Mouse (Mus musculus) embryonic facial prominence, embryonic 14.5 days (tissue): Measurements from ENCODE around the gene Csnk1g2. TPM values are rescaled to one million over a fixed set of nuclear protein-coding genes. Genes with fewer than 3 reads are reported as not detected.
"Not testable (repeated sequence)": the region's sequence is repeated elsewhere in the genome, so short reads cannot be mapped to it uniquely, and the experiment has no call there.

Experiments used
- ATAC-seq: fragments of 200-750 bp; cut with Nextera tagmentation; 2 replicates; pipeline ENCODE4 v1.8.0; 2017; ENCODE audit warnings: low read depth, moderate number of reproducible peaks, moderate TSS enrichment
- DNase-seq: peaks from one replicate; pipeline ENCODE4 v3.0.0-alpha.2; 2015; ENCODE audit warnings: low spot score
- H3K27ac ChIP-seq: fragments of 300-500 bp; sonication (generic); replicated peaks from 2 replicates; pipeline ENCODE4 v1.5.1; 2014; ENCODE audit warnings: low read depth, mild to moderate bottlenecking, low read length, moderate library complexity
- H3K27me3 ChIP-seq: fragments of 300-500 bp; sonication (generic); replicated peaks from 2 replicates; pipeline ENCODE4 v1.6.1; 2014; ENCODE audit warnings: low read length; ENCODE audit not compliant: control insufficient read depth, insufficient read depth
- H3K36me3 ChIP-seq: fragments of 300-500 bp; sonication (generic); 2 replicates; pipeline ENCODE4 v1.6.1; 2014; ENCODE audit warnings: low read length, mixed read lengths; ENCODE audit not compliant: control insufficient read depth, insufficient read depth
- H3K4me1 ChIP-seq: fragments of 300-500 bp; sonication (generic); 2 replicates; pipeline ENCODE4 v1.6.1; 2014; ENCODE audit warnings: antibody characterized with exemption, low read length; ENCODE audit not compliant: control insufficient read depth, insufficient read depth
- H3K4me2 ChIP-seq: fragments of 300-500 bp; sonication (generic); 2 replicates; pipeline ENCODE4 v1.6.1; 2014; ENCODE audit warnings: low read depth, mild to moderate bottlenecking, low read length, moderate library complexity, mixed read lengths
- H3K4me3 ChIP-seq: fragments of 300-500 bp; sonication (generic); 2 replicates; pipeline ENCODE4 v1.5.1; 2014; ENCODE audit warnings: low read depth, mild to moderate bottlenecking, low read length
- H3K9ac ChIP-seq: fragments of 300-500 bp; sonication (generic); 2 replicates; pipeline ENCODE4 v1.6.1; 2014; ENCODE audit warnings: low read depth, mild to moderate bottlenecking, low read length, moderate library complexity, mixed read lengths
- H3K9me3 ChIP-seq: fragments of 300-500 bp; sonication (generic); 2 replicates; pipeline ENCODE4 v1.6.1; 2016; ENCODE audit warnings: low read length; ENCODE audit not compliant: control insufficient read depth
- WGBS: fragments of 180-500 bp; shearing (Covaris S2); extraction: QIAGEN DNeasy Blood & Tissue Kit; methylation state at CpG from one replicate; pipeline ENCODE4 v1.1.7; 2014; 5-methylcytosine and 5-hydroxymethylcytosine counted together
- polyA plus RNA-seq: library from polyadenylated mRNA; unstranded; fragments of >200 nt; fragmentation: Nextera tagmentation; extraction: Ambion mirVana; gene quantifications from 2 replicates; pipeline ENCODE4 v1.2.1, GENCODE M21; 2014

Csnk1g2 gene
- polyA plus RNA-seq, 1 experiment from 2014 or later, result 104 TPM

DNA sequence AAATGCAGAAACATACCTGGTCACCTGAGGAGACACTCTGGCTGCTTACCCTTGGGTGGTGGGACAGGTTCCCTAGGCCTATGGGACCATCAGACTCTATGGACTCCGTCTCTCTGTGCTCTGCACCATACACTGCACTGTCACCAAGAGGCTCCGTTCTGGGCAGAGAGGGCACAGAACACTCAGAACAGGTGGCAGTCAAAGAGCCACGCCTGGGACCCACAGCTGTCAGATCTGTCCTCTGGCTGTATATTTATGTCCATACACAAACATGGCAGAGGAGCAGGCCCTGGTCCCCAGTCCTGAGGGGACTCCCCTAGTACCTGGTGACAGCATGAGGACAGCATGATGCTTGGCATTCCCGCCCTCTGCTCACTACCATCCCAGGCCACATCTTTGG, 3.1 kb downstream of the Csnk1g2 start:
- no peak overlapping the region for H3K27ac ChIP-seq
- no peak overlapping the region for H3K4me3 ChIP-seq
- no peak for ATAC-seq
- WGBS, result 84% methylated on average over 4 of the region's 4 CpGs
- peaks cover 23% of the 10 kb centered on the region for H3K4me1 ChIP-seq
- no peaks in the 10 kb centered on the region for H3K9me3 ChIP-seq
- H3K9ac ChIP-seq, result no peak overlapping the region
- DNase-seq, result no peak
- no peaks in the 10 kb centered on the region for H3K36me3 ChIP-seq
- H3K4me2 ChIP-seq, result no peak overlapping the region
- H3K27me3 ChIP-seq, result no peaks in the 10 kb centered on the region

DNA sequence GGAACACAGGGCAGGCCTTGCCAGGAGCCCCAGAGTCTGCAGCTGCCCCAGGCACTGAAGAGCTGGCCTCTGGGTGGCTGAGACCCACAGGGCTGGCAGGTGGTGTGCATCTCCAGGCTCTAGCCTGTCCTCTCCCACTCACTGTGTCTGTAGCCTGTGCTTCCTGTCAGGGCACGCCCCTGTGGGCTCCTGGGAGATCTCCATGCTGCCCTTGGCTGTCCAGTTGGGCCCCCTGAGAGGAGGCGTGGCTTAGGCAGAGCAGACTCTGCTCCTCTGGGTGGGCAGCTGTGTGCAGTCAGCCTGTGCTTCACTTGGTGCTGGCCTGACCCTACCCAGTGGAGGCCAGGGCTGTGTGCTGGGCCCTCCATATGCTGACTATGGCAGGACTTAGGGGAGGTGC, 5.0 kb downstream of the Csnk1g2 start:
- DNase-seq, result peak; percentile 42
- Histone ChIP-seq H3K4me3 (no peak overlapping the region), H3K4me2 (no peak overlapping the region), H3K9me3 (no peaks in the 10 kb centered on the region), H3K36me3 (0 out of 2 replicates have a peak, but pooled peaks cover 4% of the 10 kb centered on the region), H3K4me1 (peaks cover 19% of the 10 kb centered on the region), H3K9ac (0 out of 2 replicates have a peak overlapping the region, but pooled peaks have one; percentile 25), H3K27me3 (no peaks in the 10 kb centered on the region), H3K27ac (no peak overlapping the region)
- WGBS, result 69% methylated on average over 2 of the region's 2 CpGs
- peak; percentile 20; the same call in 1 of the 2 replicates for ATAC-seq

DNA sequence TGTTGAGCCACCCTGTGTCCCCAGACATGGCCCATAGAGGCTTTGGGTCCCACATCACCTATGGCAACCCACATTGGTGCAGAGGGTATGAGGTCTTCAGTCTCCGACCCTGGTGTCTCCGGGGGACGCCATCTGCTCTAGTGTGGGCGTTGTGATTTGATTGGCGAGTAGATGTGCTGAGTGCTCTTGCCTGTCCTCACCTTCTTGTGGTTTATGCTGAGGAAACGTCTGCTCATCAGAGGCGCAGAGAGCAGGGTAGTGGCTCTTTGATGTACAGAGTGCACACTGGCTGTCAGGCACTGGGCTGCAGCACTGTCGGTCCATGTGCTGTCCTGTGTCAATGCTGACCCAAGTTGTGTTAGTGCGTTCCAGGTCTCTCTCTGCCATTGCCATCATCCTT, 6.3 kb downstream of the Csnk1g2 start:
- Histone ChIP-seq H3K4me1 (peaks cover 11% of the 10 kb centered on the region), H3K27ac (no peak overlapping the region), H3K9ac (no peak overlapping the region), H3K9me3 (no peaks in the 10 kb centered on the region), H3K27me3 (no peaks in the 10 kb centered on the region), H3K4me3 (no peak overlapping the region), H3K4me2 (no peak overlapping the region), H3K36me3 (peaks cover 7% of the 10 kb centered on the region; the same call in 1 of the 2 replicates)
- 73% methylated on average over 9 of the region's 9 CpGs for WGBS
- DNase-seq (no peak), ATAC-seq (no peak)

DNA sequence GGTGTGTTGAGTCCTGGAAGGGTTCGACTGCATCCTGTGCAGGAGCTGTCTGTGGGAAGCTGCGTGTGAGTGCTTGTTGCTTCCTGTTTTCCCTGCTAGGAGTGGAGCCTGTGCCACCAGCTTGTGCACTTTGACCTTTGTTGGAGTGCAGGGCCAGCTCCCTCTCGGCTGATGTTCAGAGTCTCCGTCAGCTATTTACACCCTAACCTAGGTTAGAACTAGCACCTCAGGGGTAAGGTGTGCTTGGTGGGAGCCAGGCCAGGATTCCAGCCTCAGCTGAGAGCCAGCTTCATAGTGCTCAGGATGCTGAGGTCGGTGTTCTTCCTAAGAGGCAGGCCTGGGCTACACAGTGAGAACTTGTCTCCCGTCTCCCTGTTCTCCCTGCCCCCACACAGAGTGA, 12.7 kb downstream of the Csnk1g2 start:
- H3K27ac ChIP-seq, result no peak overlapping the region
- no peaks in the 10 kb centered on the region for H3K27me3 ChIP-seq
- no peak overlapping the region for H3K4me3 ChIP-seq
- H3K36me3 ChIP-seq, result peaks cover 71% of the 10 kb centered on the region
- DNase-seq (no peak), ATAC-seq (no peak)
- H3K9me3 ChIP-seq, result no peaks in the 10 kb centered on the region
- 77% methylated on average over 6 of the region's 6 CpGs for WGBS
- no peak overlapping the region for H3K9ac ChIP-seq
- no peaks in the 10 kb centered on the region for H3K4me1 ChIP-seq
- H3K4me2 ChIP-seq, result no peak overlapping the region

DNA sequence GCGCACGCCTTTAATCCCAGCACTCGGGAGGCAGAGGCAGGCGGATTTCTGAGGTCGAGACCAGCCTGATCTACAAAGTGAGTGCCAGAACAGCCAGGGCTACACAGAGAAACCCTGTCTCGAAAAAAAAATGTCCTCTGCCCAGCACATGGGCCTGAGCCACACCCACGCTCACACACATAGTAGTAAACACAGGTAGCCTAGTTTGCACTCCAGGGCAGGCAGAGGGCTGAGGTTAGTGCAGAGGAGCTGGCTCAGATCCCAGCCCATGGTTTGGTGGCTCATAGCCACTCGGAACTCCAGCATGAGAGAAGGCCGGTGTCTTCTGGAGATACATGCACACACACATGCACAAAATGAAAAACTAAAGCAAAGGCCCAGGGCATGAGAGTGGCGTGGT, 24.3 kb downstream of the Csnk1g2 start:
- no peaks in the 10 kb centered on the region for H3K9me3 ChIP-seq
- DNase-seq, result no peak
- H3K4me3 ChIP-seq, result no peak overlapping the region
- H3K4me1 ChIP-seq, result no peaks in the 10 kb centered on the region
- H3K27me3 ChIP-seq, result no peaks in the 10 kb centered on the region
- H3K27ac ChIP-seq, result no peak overlapping the region; the same call in 1 of the 2 replicates
- no peak overlapping the region for H3K4me2 ChIP-seq
- H3K36me3 ChIP-seq, result peaks cover 74% of the 10 kb centered on the region
- WGBS, result 89% methylated on average over 8 of the region's 10 CpGs
- ATAC-seq, result no peak
- no peak overlapping the region for H3K9ac ChIP-seq

DNA sequence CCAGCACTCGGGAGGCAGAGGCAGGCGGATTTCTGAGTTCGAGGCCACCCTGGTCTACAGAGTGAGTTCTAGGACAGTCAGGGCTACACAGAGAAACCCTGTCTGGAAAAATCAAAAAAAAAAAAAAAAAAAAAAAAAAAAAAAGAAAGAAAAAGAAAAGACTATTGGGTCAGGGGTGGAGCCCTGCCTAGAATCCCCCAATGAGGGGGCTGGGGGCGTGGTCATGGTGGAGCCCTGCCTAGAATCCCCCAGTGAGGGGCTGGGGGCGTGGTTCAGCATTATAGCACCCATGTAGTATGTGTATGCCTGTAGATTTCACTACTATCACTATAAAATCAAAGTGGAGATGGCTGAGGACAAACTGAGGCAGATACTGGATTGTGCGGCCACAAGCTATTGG, 27.3 kb downstream of the Csnk1g2 start:
- not testable (repeated sequence) for DNase-seq, H3K27ac ChIP-seq, H3K4me2 ChIP-seq, H3K9me3 ChIP-seq, H3K9ac ChIP-seq, H3K27me3 ChIP-seq, ATAC-seq, H3K4me3 ChIP-seq, H3K4me1 ChIP-seq
- H3K36me3 ChIP-seq, result peaks cover 52% of the 10 kb centered on the region
- 90% methylated on average over 6 of the region's 6 CpGs for WGBS

DNA sequence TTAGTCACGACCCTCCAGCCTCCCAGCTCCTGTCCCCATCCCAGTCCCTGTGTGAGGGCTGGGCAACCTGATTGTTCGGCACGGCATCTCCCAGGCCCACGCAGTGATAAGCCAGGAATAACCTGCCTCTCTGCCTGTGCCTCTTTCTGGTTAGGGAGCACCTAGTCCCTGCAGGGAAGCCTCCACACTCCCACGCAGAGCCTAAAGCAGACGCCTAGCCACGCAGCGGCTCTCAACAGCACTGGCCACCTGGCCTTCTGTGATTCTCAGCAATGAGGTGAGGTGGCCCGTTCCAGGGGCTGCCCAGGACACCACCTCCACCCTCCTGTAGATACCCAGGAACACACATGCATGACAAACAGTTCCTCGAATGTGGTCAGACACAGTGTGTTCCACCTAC, 27.8 kb downstream of the Csnk1g2 start:
- no peak overlapping the region for H3K27ac ChIP-seq
- H3K36me3 ChIP-seq, result peaks cover 47% of the 10 kb centered on the region
- no peak overlapping the region for H3K4me3 ChIP-seq
- no peak overlapping the region for H3K9ac ChIP-seq
- no peak overlapping the region for H3K4me2 ChIP-seq
- 98% methylated on average over 10 of the region's 10 CpGs for WGBS
- H3K9me3 ChIP-seq, result no peaks in the 10 kb centered on the region
- no peak for DNase-seq
- no peak for ATAC-seq
- H3K27me3 ChIP-seq, result no peaks in the 10 kb centered on the region
- H3K4me1 ChIP-seq, result peaks cover 11% of the 10 kb centered on the region

DNA sequence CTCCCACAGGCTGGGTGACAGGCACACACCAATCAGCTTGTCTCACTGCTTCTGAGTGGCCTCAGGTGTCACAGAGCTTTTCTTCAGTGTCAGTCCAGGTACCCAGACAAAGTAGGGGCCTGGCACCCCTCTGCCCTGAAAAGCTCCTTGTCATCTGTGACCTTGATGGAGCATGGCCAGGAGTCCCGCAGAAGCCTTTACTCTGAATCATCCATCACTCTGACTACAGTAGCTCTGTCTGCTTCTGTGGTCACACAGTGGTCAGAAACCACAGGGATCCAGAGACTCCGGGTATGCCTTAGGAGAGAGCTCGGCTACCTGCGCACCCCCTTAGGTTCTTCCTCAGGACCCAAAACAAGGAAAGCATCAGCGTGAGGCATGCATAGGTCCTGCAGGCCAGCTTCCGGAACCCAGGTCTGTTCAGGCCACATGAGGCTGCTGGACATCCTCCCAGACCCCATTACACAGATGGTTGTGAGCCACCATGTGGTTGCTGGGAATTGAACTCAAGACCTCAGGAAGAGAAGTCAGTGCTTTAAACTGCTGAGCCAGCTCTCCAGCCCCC, 30.6 kb downstream of the Csnk1g2 start:
- no peak for ATAC-seq
- H3K4me2 ChIP-seq, result no peak overlapping the region
- H3K9ac ChIP-seq, result no peak overlapping the region
- H3K36me3 ChIP-seq, result peaks cover 22% of the 10 kb centered on the region; the same call in 1 of the 2 replicates
- H3K9me3 ChIP-seq, result no peaks in the 10 kb centered on the region
- no peak overlapping the region for H3K27ac ChIP-seq
- peaks cover 14% of the 10 kb centered on the region for H3K4me1 ChIP-seq
- no peak overlapping the region for H3K4me3 ChIP-seq
- 96% methylated on average over 6 of the region's 6 CpGs for WGBS
- no peaks in the 10 kb centered on the region for H3K27me3 ChIP-seq
- DNase-seq, result no peak

DNA sequence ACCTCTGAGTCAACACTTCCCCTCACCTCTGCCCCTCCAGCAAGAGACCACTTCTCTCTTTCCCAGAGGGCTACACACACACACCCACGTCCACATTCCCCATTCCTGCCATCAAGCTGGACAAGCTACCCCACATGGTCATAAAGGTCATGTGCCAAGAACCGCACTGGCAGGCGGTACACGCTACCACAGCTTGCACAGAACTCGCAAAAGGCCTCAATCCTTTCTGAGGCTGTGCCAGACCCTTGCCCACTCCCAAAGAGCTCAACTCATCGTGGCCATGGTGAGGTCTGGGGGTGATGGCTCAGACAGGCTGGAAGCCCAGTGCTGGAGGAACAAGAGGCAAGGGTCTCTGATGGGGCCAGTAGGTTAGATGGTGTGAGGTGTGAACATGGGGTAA, 32.2 kb downstream of the Csnk1g2 start:
- H3K9ac ChIP-seq, result no peak overlapping the region
- 0 out of 2 replicates have a peak, but pooled peaks cover 18% of the 10 kb centered on the region for H3K36me3 ChIP-seq
- no peak for DNase-seq
- ATAC-seq, result no peak
- no peak overlapping the region for H3K27ac ChIP-seq
- H3K4me1 ChIP-seq, result peaks cover 14% of the 10 kb centered on the region
- H3K4me3 ChIP-seq, result peak overlapping the region; percentile 97
- peak overlapping the region; percentile 91 for H3K4me2 ChIP-seq
- no peaks in the 10 kb centered on the region for H3K27me3 ChIP-seq
- 91% methylated on average over 6 of the region's 6 CpGs for WGBS
- H3K9me3 ChIP-seq, result no peaks in the 10 kb centered on the region
